Mouse (Mus musculus): ENCODE measurements around the gene Zfp574. TPM values are rescaled to one million over a fixed set of nuclear protein-coding genes. Genes with fewer than 3 reads are reported as not detected.

Gene Zfp574
- polyA plus RNA-seq, 1 experiment from 2014 or later, result 44.4 TPM

DNA sequence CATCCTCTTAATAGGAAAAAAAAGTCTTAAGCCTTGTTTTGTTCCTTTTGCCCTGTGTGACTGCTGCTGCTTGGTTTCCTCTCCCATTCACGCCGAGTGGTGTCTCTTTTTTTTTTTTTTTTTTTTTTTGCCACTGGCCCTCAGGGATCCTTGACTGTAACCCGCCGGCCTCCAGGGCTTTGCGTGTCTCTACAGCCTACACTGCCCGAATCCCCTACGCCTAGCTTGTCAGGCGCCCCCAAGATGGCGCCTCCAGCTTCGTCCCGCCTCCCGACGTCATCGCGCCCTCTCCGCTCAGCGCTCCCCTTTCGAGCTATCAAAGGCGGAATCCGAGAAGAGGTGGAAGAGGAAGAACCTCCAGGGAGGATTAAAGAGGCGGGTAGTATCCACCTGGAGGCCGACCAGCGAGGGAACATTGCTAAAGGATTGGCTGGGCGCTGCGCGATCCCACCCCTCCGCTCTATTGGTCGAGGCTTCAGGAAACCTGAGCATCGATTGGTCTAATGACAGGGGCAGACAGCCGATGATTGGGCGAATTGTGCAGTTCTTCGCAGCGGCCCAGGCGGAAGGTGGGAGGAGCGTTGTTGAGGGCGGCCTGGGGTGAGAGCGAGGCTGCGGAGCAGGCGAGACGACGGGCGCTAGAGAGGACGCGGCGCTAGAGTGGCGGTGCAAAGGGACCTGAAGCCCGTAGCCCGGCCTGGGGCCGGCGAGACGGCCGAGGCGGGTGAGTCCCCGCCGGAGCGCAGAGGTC, 4.5 kb downstream of the Zfp574 start:
- no peaks in the 10 kb centered on the region for H3K9me3 ChIP-seq (replicated peaks)
- under 1% methylated on average over 56 of the region's 56 CpGs for WGBS
- H3K36me3 ChIP-seq, result peaks cover 27% of the 10 kb centered on the region
- H3K4me1 ChIP-seq, result peaks cover 73% of the 10 kb centered on the region
- H3K4me3 ChIP-seq, result peak overlapping the region; percentile 89
- peak; percentile 99 for DNase-seq (ENCODE audit: low spot score)
- no peaks in the 10 kb centered on the region for H3K27me3 ChIP-seq (ENCODE audit: low read depth, poor library complexity, severe bottlenecking)
- H3K27ac ChIP-seq (replicated peaks), result peak overlapping the region; percentile 98

DNA sequence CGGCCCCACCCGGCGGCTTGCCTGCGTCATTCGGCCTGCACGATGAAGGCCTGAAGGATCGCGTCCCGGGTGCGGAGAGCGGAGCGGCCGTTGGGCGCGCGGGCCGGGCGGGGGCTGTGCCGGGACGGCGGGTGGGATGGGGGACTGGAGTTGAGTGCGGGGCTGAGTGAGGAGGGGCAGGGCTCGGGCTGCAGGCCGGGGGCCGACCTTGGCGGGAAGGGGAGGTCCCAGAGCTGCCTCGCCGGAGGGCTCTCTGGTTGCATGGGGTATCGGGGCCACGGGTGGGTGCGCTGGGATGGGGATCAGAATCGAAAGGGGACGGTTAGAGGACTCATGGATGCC, 5.0 kb downstream of the Zfp574 start:
- Histone ChIP-seq H3K4me3 (peak overlapping the region; percentile 89), H3K27ac (replicated peaks) (peak overlapping the region; percentile 98), H3K9me3 (replicated peaks) (no peaks in the 10 kb centered on the region), H3K4me1 (peaks cover 70% of the 10 kb centered on the region), H3K27me3 (ENCODE audit: low read depth, poor library complexity, severe bottlenecking) (no peaks in the 10 kb centered on the region), H3K36me3 (peaks cover 33% of the 10 kb centered on the region)
- WGBS, result under 1% methylated on average over 33 of the region's 33 CpGs
- no peak for DNase-seq (ENCODE audit: low spot score)

DNA sequence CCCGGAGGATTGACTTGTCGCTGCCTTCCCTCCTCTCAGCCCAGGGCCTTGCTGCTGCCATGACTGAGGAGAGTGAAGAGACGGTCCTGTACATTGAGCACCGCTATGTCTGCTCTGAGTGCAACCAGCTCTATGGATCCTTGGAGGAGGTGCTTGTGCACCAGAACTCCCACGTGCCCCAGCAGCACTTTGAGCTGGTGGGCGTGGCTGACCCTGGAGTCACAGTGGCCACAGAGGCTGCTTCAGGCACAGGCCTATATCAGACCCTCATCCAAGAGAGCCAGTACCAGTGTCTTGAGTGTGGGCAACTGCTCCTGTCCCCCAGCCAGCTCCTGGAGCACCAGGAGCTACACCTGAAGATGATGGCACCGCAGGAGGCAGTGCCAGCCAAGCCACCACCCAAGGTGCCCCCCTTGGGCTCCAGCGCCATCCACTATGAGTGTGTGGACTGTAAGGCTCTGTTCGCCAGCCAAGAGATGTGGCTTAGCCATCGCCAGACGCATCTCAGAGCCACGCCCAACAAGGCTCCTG, 7.2 kb downstream of the Zfp574 start:
- no peak overlapping the region for H3K27ac ChIP-seq (replicated peaks)
- H3K36me3 ChIP-seq, result peaks cover 54% of the 10 kb centered on the region
- no peak for DNase-seq (ENCODE audit: low spot score)
- 87% methylated on average over 12 of the region's 12 CpGs for WGBS
- H3K4me3 ChIP-seq, result 0 out of 2 replicates have a peak overlapping the region, but pooled peaks have one; percentile 4
- no peaks in the 10 kb centered on the region for H3K27me3 ChIP-seq (ENCODE audit: low read depth, poor library complexity, severe bottlenecking)
- H3K4me1 ChIP-seq, result peaks cover 48% of the 10 kb centered on the region
- no peaks in the 10 kb centered on the region for H3K9me3 ChIP-seq (replicated peaks)

- peaks cover 44% of the 10 kb centered on the region for H3K4me1 ChIP-seq
- no peak overlapping the region for H3K27ac ChIP-seq (replicated peaks)
- no peaks in the 10 kb centered on the region for H3K27me3 ChIP-seq (ENCODE audit: low read depth, poor library complexity, severe bottlenecking)
- H3K4me3 ChIP-seq, result 0 out of 2 replicates have a peak overlapping the region, but pooled peaks have one; percentile 4
- peaks cover 63% of the 10 kb centered on the region for H3K36me3 ChIP-seq
- no peaks in the 10 kb centered on the region for H3K9me3 ChIP-seq (replicated peaks)
- WGBS, result 96% methylated on average over 13 of the region's 13 CpGs
- DNase-seq (ENCODE audit: low spot score), result no peak
Measured at GRCm38 (mm10) chr7:25080431-25080830, 8.1 kb downstream of the Zfp574 start.

GRCm38 (mm10) chr7:25082510-25082909, 10.1 kb downstream of the Zfp574 start:
- Histone ChIP-seq H3K9me3 (replicated peaks) (no peaks in the 10 kb centered on the region), H3K27ac (replicated peaks) (no peak overlapping the region), H3K4me1 (peaks cover 38% of the 10 kb centered on the region), H3K4me3 (no peak overlapping the region), H3K27me3 (ENCODE audit: low read depth, poor library complexity, severe bottlenecking) (no peaks in the 10 kb centered on the region), H3K36me3 (peaks cover 76% of the 10 kb centered on the region)
- WGBS, result 89% methylated on average over 4 of the region's 4 CpGs
- no peak for DNase-seq (ENCODE audit: low spot score)

DNA sequence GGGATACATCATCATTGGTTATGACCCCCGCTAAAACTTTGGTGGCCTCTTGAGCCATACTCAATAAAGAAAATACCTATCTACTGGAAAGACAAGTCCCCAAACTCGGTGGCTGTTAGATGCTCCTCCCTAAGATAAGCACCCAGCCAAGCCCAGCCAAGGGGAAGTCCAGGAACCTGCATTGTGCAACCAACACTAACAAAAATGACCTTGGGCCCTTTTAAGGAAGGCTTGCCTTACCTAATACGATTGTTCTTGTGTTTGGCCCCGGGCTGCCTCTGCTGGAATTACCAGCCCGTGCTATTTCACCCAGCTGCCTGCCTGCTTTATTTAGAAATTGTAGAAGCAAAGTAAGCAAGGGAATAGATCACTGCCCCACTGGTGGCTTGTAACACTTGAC, 12.3 kb downstream of the Zfp574 start:
- Histone ChIP-seq H3K36me3 (peaks cover 71% of the 10 kb centered on the region), H3K9me3 (replicated peaks) (no peaks in the 10 kb centered on the region), H3K27me3 (ENCODE audit: low read depth, poor library complexity, severe bottlenecking) (no peaks in the 10 kb centered on the region), H3K4me3 (no peak overlapping the region), H3K27ac (replicated peaks) (no peak overlapping the region), H3K4me1 (peaks cover 36% of the 10 kb centered on the region)
- 91% methylated on average over 5 of the region's 5 CpGs for WGBS
- no peak for DNase-seq (ENCODE audit: low spot score)

GRCm38 (mm10) chr7:25086656-25087055, 14.3 kb downstream of the Zfp574 start:
- Histone ChIP-seq H3K27me3 (ENCODE audit: low read depth, poor library complexity, severe bottlenecking) (no peaks in the 10 kb centered on the region; the same call in 1 of the 2 replicates), H3K9me3 (replicated peaks) (no peaks in the 10 kb centered on the region), H3K27ac (replicated peaks) (no peak overlapping the region), H3K4me3 (no peak overlapping the region), H3K4me1 (peaks cover 45% of the 10 kb centered on the region), H3K36me3 (peaks cover 57% of the 10 kb centered on the region)
- no peak for DNase-seq (ENCODE audit: low spot score)
- WGBS, result 53% methylated on average over 3 of the region's 3 CpGs

DNA sequence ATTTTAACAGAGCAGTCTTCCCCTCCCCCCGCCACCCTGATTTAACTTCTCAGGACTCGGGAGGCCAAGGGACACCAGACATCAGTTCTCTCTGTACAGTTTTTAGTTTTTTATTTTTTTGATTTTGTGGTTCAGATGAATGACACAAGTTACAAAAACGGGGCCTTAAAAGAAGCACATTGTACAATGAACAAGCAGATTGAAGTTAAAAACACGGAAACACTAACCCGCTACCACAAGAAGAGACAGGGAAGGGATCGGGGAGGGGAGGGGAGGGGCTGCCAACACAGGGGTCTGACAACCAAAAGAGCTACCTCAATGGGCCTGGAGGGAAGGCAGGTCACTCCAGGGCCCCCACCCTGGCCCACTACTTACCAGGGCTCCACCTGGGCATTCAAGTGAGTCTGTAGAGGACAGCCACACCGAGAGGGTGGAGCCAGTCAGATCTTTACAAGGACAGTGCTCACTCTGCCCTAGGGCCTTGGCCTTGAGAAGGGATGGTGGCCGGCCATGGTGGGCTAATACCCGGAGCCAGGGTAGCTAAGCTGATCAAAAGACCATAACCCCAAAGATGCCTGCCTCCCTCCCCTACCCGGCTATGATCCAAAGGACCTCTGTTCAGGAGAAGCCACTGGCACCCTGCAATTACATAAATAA, 15.0 kb downstream of the Zfp574 start:
- peaks cover 51% of the 10 kb centered on the region for H3K36me3 ChIP-seq
- no peaks in the 10 kb centered on the region for H3K9me3 ChIP-seq (replicated peaks)
- peaks cover 45% of the 10 kb centered on the region for H3K4me1 ChIP-seq
- peak overlapping the region; percentile 79 for H3K27ac ChIP-seq (replicated peaks)
- 50% methylated on average over 10 of the region's 10 CpGs for WGBS
- no peak overlapping the region for H3K4me3 ChIP-seq
- H3K27me3 ChIP-seq (ENCODE audit: low read depth, poor library complexity, severe bottlenecking), result no peaks in the 10 kb centered on the region; the same call in 1 of the 2 replicates
- DNase-seq (ENCODE audit: low spot score), result peak; percentile 47

DNA sequence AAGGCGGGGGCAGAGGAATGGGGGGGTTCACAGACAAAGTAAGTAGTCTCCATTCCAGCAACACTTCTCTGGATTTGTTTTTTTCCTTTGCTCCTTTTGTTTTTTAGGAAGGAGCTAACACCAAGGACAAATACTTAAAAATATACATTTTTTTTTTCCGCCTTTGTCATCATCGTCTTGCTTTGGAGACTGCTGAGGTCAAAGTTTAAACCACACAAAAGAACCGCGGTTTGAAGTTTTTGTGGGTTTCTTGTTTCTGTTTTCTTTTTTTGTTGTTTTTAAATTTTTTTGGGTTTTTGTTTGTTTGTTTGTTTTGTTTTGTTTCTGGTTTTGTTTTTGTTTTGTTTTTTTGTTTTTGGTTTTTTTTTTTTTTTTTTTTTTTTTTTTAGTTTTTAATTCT, 15.6 kb downstream of the Zfp574 start:
- WGBS, result 50% methylated on average over 5 of the region's 5 CpGs

GRCm38 (mm10) chr7:25088531-25088930, 16.2 kb downstream of the Zfp574 start:
- DNase-seq (ENCODE audit: low spot score), result peak; percentile 77
- Histone ChIP-seq H3K9me3 (replicated peaks) (no peaks in the 10 kb centered on the region), H3K36me3 (peaks cover 39% of the 10 kb centered on the region), H3K27ac (replicated peaks) (peak overlapping the region; percentile 81), H3K27me3 (ENCODE audit: low read depth, poor library complexity, severe bottlenecking) (peaks cover 9% of the 10 kb centered on the region), H3K4me3 (0 out of 2 replicates have a peak overlapping the region, but pooled peaks have one; percentile 14), H3K4me1 (peaks cover 56% of the 10 kb centered on the region)
- WGBS, result 6% methylated on average over 10 of the region's 10 CpGs

More for the DNA sequence above, 15.6 kb downstream of the Zfp574 start:
- Histone ChIP-seq H3K9me3 (replicated peaks) (no peaks in the 10 kb centered on the region), H3K27me3 (ENCODE audit: low read depth, poor library complexity, severe bottlenecking) (peaks cover 5% of the 10 kb centered on the region), H3K4me3 (no peak overlapping the region), H3K4me1 (peaks cover 50% of the 10 kb centered on the region), H3K36me3 (peaks cover 45% of the 10 kb centered on the region), H3K27ac (replicated peaks) (peak overlapping the region; percentile 79)
- DNase-seq (ENCODE audit: low spot score), result no peak

DNA sequence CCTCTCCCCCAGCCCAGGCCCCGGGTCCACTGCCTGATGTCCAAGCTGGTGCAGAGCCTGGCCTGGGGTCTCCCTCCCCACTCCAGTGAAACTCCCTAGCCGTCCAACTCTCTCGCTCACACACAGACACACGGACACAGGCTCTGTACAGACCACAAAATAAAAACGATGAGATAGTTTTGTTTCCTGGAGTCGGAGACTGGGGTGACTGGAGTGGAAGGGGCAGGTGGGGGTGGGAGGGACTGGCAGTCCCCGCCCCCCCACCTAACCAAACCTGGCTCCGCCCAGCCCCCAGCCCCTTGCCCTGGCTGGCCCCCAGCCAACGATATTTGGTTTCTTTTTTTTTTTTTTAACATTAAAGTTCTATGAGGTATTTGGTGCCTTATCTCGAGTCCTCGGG, 16.6 kb downstream of the Zfp574 start:
- 0 out of 2 replicates have a peak overlapping the region, but pooled peaks have one; percentile 14 for H3K4me3 ChIP-seq
- peak overlapping the region; percentile 81 for H3K27ac ChIP-seq (replicated peaks)
- no peaks in the 10 kb centered on the region for H3K9me3 ChIP-seq (replicated peaks)
- H3K27me3 ChIP-seq (ENCODE audit: low read depth, poor library complexity, severe bottlenecking), result peaks cover 9% of the 10 kb centered on the region
- WGBS, result 29% methylated on average over 11 of the region's 11 CpGs
- no peak for DNase-seq (ENCODE audit: low spot score)
- peaks cover 60% of the 10 kb centered on the region for H3K4me1 ChIP-seq
- peaks cover 35% of the 10 kb centered on the region for H3K36me3 ChIP-seq

DNA sequence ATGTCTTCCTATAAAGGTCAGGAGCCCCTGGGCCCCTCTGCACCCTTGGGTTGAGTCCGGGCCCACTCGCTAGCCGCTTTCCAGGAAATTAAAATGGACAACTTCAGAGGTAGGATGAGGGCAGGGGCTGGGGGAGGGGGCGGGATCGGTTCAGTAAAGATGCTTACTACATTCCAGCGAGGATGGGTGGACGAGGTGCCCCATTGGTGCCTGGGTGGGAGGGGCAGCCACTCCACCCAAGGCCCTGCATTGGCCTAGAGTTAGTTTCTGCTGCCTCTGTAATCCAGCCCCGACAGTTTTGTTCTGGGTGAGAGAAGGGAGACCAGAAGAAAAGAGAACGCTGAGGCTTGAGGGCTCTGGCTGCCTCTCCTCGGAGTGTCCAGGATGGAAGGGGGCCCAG, 17.5 kb downstream of the Zfp574 start:
- Histone ChIP-seq H3K36me3 (peaks cover 30% of the 10 kb centered on the region), H3K4me3 (no peak overlapping the region), H3K27me3 (ENCODE audit: low read depth, poor library complexity, severe bottlenecking) (peaks cover 9% of the 10 kb centered on the region), H3K27ac (replicated peaks) (peak overlapping the region; percentile 81), H3K4me1 (peaks cover 62% of the 10 kb centered on the region), H3K9me3 (replicated peaks) (no peaks in the 10 kb centered on the region)
- no peak for DNase-seq (ENCODE audit: low spot score)
- 20% methylated on average over 10 of the region's 10 CpGs for WGBS

DNA sequence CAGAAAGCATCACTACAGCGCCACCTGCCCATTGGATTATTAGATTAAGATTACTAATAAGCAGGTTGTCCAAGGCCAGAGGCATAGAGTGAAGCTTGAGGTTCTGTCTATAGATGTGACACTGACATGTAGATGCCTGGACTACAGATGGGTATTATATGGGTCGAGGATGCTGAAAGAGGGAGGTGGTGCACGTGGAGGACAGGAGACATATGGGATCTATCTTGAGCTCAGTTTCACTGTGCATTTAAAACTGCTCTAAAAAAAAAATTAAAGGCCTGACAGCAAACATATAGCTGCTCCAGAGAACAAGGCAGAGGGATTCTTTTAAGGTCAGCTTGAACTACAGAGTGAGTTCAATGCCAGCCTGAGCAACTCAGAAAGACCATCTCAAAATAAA, 25.8 kb downstream of the Zfp574 start:
- H3K27me3 ChIP-seq (ENCODE audit: low read depth, poor library complexity, severe bottlenecking), result peaks cover 12% of the 10 kb centered on the region
- H3K36me3 ChIP-seq, result 0 out of 2 replicates have a peak, but pooled peaks cover 8% of the 10 kb centered on the region
- 78% methylated on average over 3 of the region's 3 CpGs for WGBS
- no peaks in the 10 kb centered on the region for H3K9me3 ChIP-seq (replicated peaks)
- no peak overlapping the region for H3K4me3 ChIP-seq
- no peak for DNase-seq (ENCODE audit: low spot score)
- no peak overlapping the region for H3K27ac ChIP-seq (replicated peaks)
- peaks cover 10% of the 10 kb centered on the region for H3K4me1 ChIP-seq

Measured in midbrain, embryonic 10.5 days (tissue).